Mouse (Mus musculus) left cerebral cortex, adult 2 months (tissue): ENCODE data around the gene Zfp280c. TPM values are rescaled to one million over a fixed set of nuclear protein-coding genes. Genes with fewer than 3 reads are reported as not detected.

Experiments
- DNase-seq, 2 experiments: peaks; one replicate each; pipeline ENCODE4 v3.0.0; 2021 to 2022; ENCODE audit warnings: low spot score in 2 of 2, mixed read lengths in 1 of 2; ENCODE audit errors: extremely low spot score in 1 of 2
- H3K27ac ChIP-seq: fragments of 200-600 bp; 2 replicates; pipeline ENCODE4 v1.8.1; 2022
- H3K4me3 ChIP-seq: fragments of 200-600 bp; 2 replicates; pipeline ENCODE4 v1.8.1; 2022
- CTCF ChIP-seq: fragments of 200-600 bp; IDR thresholded peaks from 2 replicates; pipeline ENCODE4 v1.8.1; 2022; ENCODE audit warnings: antibody characterized with exemption, mild to moderate bottlenecking, moderate library complexity
- intact Hi-C: fragments of 180-260 bp; cut with DNase I; formaldehyde crosslinking; loops from one replicate; pipeline ENCODE4 v1.15.1; 2025
- long read RNA-seq, 2 experiments: library from polyadenylated mRNA; stranded (forward); transcript quantifications; one replicate each; pipeline ENCODE4 v2.0.0; 2021; ENCODE audit warnings: borderline mapping rate in 2 of 2
- total RNA-seq, 2 experiments: library from RNA; stranded (reverse); gene quantifications; 2 replicates each; pipeline ENCODE4 v1.2.3; 2021

Zfp280c gene
- 10 to 100 TPM; 21.0 to 21.3 TPM for total RNA-seq
- long read RNA-seq, experiment 1, full-length matches to known transcripts = 1 of 6 reads
- long read RNA-seq, experiment 1, partial matches to known transcripts = 2 of 6 reads
- long read RNA-seq, experiment 1, other reads (novel, unspliced or antisense) = 3 of 6 reads
- long read RNA-seq, experiment 2, partial matches to known transcripts = 2 of 5 reads
- long read RNA-seq, experiment 2, other reads (novel, unspliced or antisense) = 3 of 5 reads

- DNase-seq = peak; percentile 64 to 68
- no peak for TF ChIP-seq CTCF
- Histone ChIP-seq H3K27ac (peak within 1 kb of the TSS; percentile 88), H3K4me3 (peak within 1 kb of the TSS; percentile 64)
- intact Hi-C loops = loop anchor here (1.0 kb wide), 1 partner anchor 29 kb away; the partner anchor contains the start of gene Slc25a14
Measured at GRCm38 (mm10) chrX:48594099-48594760, at the start of gene Zfp280c. TSS of gene Zfp280c (minus strand) at chrX:48594504.

- intact Hi-C loops = no loop called here
- no peak; the same call in 1 of the 2 replicates for TF ChIP-seq CTCF
- Histone ChIP-seq H3K4me3 (no peak overlapping the region), H3K27ac (no peak overlapping the region)
- no peak for DNase-seq
Measured at GRCm38 (mm10) chrX:48637032-48637431, 42.7 kb upstream of the Zfp280c start.

- intact Hi-C loops = no loop called here
- peak overlapping the region; percentile 86 for H3K27ac ChIP-seq
- peak overlapping the region; percentile 58 for H3K4me3 ChIP-seq
- no peak for DNase-seq
- TF ChIP-seq CTCF = no peak
Measured at GRCm38 (mm10) chrX:48624054-48624420, 29.7 kb upstream of the Zfp280c start.

- DNase-seq = peak; percentile 71 to 76
- Histone ChIP-seq H3K27ac (peak within 1 kb of the TSS; percentile 86), H3K4me3 (peak within 1 kb of the TSS; percentile 58)
- intact Hi-C loops = loop anchor here (1.0 kb wide), 1 partner anchor 29 kb away; the partner anchor contains the start of gene Zfp280c
- no peak for TF ChIP-seq CTCF
Measured at GRCm38 (mm10) chrX:48623379-48624053, 29.2 kb upstream of the Zfp280c start, which contains the start of gene Slc25a14. TSS of gene Slc25a14 (plus strand) at chrX:48623413.

- no peak for DNase-seq
- H3K4me3 ChIP-seq = peak overlapping the region; percentile 58
- no peak for TF ChIP-seq CTCF
- intact Hi-C loops = loop anchor here (1.0 kb wide), 1 partner anchor 29 kb away; the partner anchor contains the start of gene Zfp280c
- peak overlapping the region; percentile 86 for H3K27ac ChIP-seq
Measured at GRCm38 (mm10) chrX:48623049-48623378, 28.7 kb upstream of the Zfp280c start.

- Histone ChIP-seq H3K27ac (no peak overlapping the region), H3K4me3 (no peak overlapping the region)
- intact Hi-C loops = no loop called here
- TF ChIP-seq CTCF = no peak
- DNase-seq = no peak
Measured at GRCm38 (mm10) chrX:48604872-48605271, 10.6 kb upstream of the Zfp280c start.

- no peak for TF ChIP-seq CTCF
- no peak overlapping the region for H3K4me3 ChIP-seq
- intact Hi-C loops = no loop called here
- DNase-seq = no peak
- no peak overlapping the region for H3K27ac ChIP-seq
Measured at GRCm38 (mm10) chrX:48596906-48597305, 2.6 kb upstream of the Zfp280c start.

- DNase-seq = no peak
- no peak overlapping the region for H3K27ac ChIP-seq
- H3K4me3 ChIP-seq = no peak overlapping the region
- TF ChIP-seq CTCF = no peak
- intact Hi-C loops = no loop called here
Measured at GRCm38 (mm10) chrX:48596053-48596452, 1.7 kb upstream of the Zfp280c start.

- intact Hi-C loops = loop anchor here (1.0 kb wide), 1 partner anchor 30 kb away; the partner anchor contains the start of gene Slc25a14
- peak overlapping the region; percentile 64 for H3K4me3 ChIP-seq
- peak in 1 of 2 experiments; percentile 10 for DNase-seq
- no peak for TF ChIP-seq CTCF
- peak overlapping the region; percentile 88 for H3K27ac ChIP-seq
Measured at GRCm38 (mm10) chrX:48593721-48594098, 594 bp downstream of the Zfp280c start.

- DNase-seq = no peak
- no peak overlapping the region for H3K4me3 ChIP-seq
- no peak overlapping the region for H3K27ac ChIP-seq
- intact Hi-C loops = no loop called here
- no peak for TF ChIP-seq CTCF
Measured at GRCm38 (mm10) chrX:48583332-48583731, 11.0 kb downstream of the Zfp280c start.

GRCm38 (mm10) chrX:48532175-48532574, 62.1 kb downstream of the Zfp280c start:
- H3K4me3 ChIP-seq = no peak overlapping the region
- intact Hi-C loops = loop anchor here (2.0 to 5.0 kb wide), 2 partner anchors 109 to 545 kb away; no protein-coding TSS in a partner anchor

GRCm38 (mm10) chrX:48526435-48526834, 67.9 kb downstream of the Zfp280c start:
- intact Hi-C loops = no loop called here
- no peak for TF ChIP-seq CTCF
- Histone ChIP-seq H3K27ac (peak overlapping the region; percentile 55; the same call in 1 of the 2 replicates), H3K4me3 (no peak overlapping the region)
- no peak for DNase-seq

More at GRCm38 (mm10) chrX:48532175-48532574, 62.1 kb downstream of the Zfp280c start:
- peak; percentile 64 to 71 for DNase-seq
- TF ChIP-seq CTCF = peak; percentile 85
- no peak overlapping the region for H3K27ac ChIP-seq
